Mouse (Mus musculus): ENCODE results near the gene Rbfox1. TPM values are rescaled to one million over a fixed set of nuclear protein-coding genes. Genes with fewer than 3 reads are reported as not detected.
A peak's percentile ranks its signal among the peaks of the same experiment; 100 is the strongest.

Rbfox1 gene
- polyA plus RNA-seq, 1 experiment from 2014 or later: 3.3 TPM

- DNase-seq (ENCODE audit: low spot score): no peak
- H3K4me3 ChIP-seq (replicated peaks; ENCODE audit: low read depth, low read length): no peak overlapping the region
- no peak for TF ChIP-seq CTCF (IDR thresholded peaks at IDR 0.05; ENCODE audit: low read depth)
- no peak overlapping the region for H3K9ac ChIP-seq (ENCODE audit: low read depth, low read length)
- H3K27me3 ChIP-seq (ENCODE audit: insufficient read depth, low read length): no peaks in the 10 kb centered on the region
- H3K4me1 ChIP-seq (replicated peaks; ENCODE audit: insufficient read depth, low read length): no peaks in the 10 kb centered on the region
- no peak overlapping the region for H3K27ac ChIP-seq
- no peak for ATAC-seq (replicated peaks; ENCODE audit: low FRiP score, low read depth)
- H3K36me3 ChIP-seq (ENCODE audit: insufficient read depth, low read length): no peaks in the 10 kb centered on the region
- 67% methylated on average over 10 of the region's 10 CpGs for WGBS
- H3K9me3 ChIP-seq (replicated peaks; ENCODE audit: low read length): no peaks in the 10 kb centered on the region
- no peak overlapping the region for H3K4me2 ChIP-seq (ENCODE audit: low read length)
Measured at GRCm38 (mm10) chr16:6331400-6331939, 446.3 kb downstream of the Rbfox1 start.

GRCm38 (mm10) chr16:6333273-6333672, 448.1 kb downstream of the Rbfox1 start:
- Histone ChIP-seq H3K4me2 (ENCODE audit: low read length) (no peak overlapping the region), H3K27me3 (ENCODE audit: insufficient read depth, low read length) (no peaks in the 10 kb centered on the region)
- peak; percentile 29 for TF ChIP-seq CTCF (IDR thresholded peaks at IDR 0.05; ENCODE audit: low read depth)

GRCm38 (mm10) chr16:6348103-6348502, 462.9 kb downstream of the Rbfox1 start:
- Histone ChIP-seq H3K4me3 (replicated peaks; ENCODE audit: low read depth, low read length) (no peak overlapping the region), H3K9me3 (replicated peaks; ENCODE audit: low read length) (no peaks in the 10 kb centered on the region), H3K9ac (ENCODE audit: low read depth, low read length) (no peak overlapping the region), H3K27me3 (ENCODE audit: insufficient read depth, low read length) (peaks cover 24% of the 10 kb centered on the region), H3K4me1 (replicated peaks; ENCODE audit: insufficient read depth, low read length) (no peaks in the 10 kb centered on the region), H3K36me3 (ENCODE audit: insufficient read depth, low read length) (no peaks in the 10 kb centered on the region), H3K4me2 (ENCODE audit: low read length) (no peak overlapping the region), H3K27ac (no peak overlapping the region)
- no peak for DNase-seq (ENCODE audit: low spot score)
- ATAC-seq (replicated peaks; ENCODE audit: low FRiP score, low read depth): no peak
- WGBS: 40% methylated on average over 9 of the region's 9 CpGs
- no peak for TF ChIP-seq CTCF (IDR thresholded peaks at IDR 0.05; ENCODE audit: low read depth)

More at GRCm38 (mm10) chr16:6333273-6333672, 448.1 kb downstream of the Rbfox1 start:
- no peaks in the 10 kb centered on the region for H3K36me3 ChIP-seq (ENCODE audit: insufficient read depth, low read length)
- no peaks in the 10 kb centered on the region for H3K9me3 ChIP-seq (replicated peaks; ENCODE audit: low read length)
- no peak overlapping the region for H3K27ac ChIP-seq
- H3K9ac ChIP-seq (ENCODE audit: low read depth, low read length): no peak overlapping the region
- 72% methylated on average over 2 of the region's 2 CpGs for WGBS
- H3K4me3 ChIP-seq (replicated peaks; ENCODE audit: low read depth, low read length): no peak overlapping the region
- H3K4me1 ChIP-seq (replicated peaks; ENCODE audit: insufficient read depth, low read length): no peaks in the 10 kb centered on the region
- DNase-seq (ENCODE audit: low spot score) (no peak), ATAC-seq (replicated peaks; ENCODE audit: low FRiP score, low read depth) (no peak)

- WGBS: under 1% methylated on average over 41 of the region's 41 CpGs
- peak overlapping the region; percentile 34 for H3K4me2 ChIP-seq (ENCODE audit: low read length)
- DNase-seq (ENCODE audit: low spot score): peak; percentile 27
- H3K4me3 ChIP-seq (replicated peaks; ENCODE audit: low read depth, low read length): no peak overlapping the region
- H3K27me3 ChIP-seq (ENCODE audit: insufficient read depth, low read length): peaks cover 24% of the 10 kb centered on the region
- no peak; the same call in 1 of the 2 replicates for TF ChIP-seq CTCF (IDR thresholded peaks at IDR 0.05; ENCODE audit: low read depth)
- no peak overlapping the region for H3K9ac ChIP-seq (ENCODE audit: low read depth, low read length)
- H3K27ac ChIP-seq: no peak overlapping the region
- H3K36me3 ChIP-seq (ENCODE audit: insufficient read depth, low read length): no peaks in the 10 kb centered on the region
- no peaks in the 10 kb centered on the region for H3K9me3 ChIP-seq (replicated peaks; ENCODE audit: low read length)
- no peaks in the 10 kb centered on the region for H3K4me1 ChIP-seq (replicated peaks; ENCODE audit: insufficient read depth, low read length)
- peak; percentile 52 for ATAC-seq (replicated peaks; ENCODE audit: low FRiP score, low read depth)
Measured at GRCm38 (mm10) chr16:6348581-6349241, 463.6 kb downstream of the Rbfox1 start.

GRCm38 (mm10) chr16:6349381-6349780, 464.2 kb downstream of the Rbfox1 start:
- ATAC-seq (replicated peaks; ENCODE audit: low FRiP score, low read depth): no peak
- DNase-seq (ENCODE audit: low spot score): no peak

DNA sequence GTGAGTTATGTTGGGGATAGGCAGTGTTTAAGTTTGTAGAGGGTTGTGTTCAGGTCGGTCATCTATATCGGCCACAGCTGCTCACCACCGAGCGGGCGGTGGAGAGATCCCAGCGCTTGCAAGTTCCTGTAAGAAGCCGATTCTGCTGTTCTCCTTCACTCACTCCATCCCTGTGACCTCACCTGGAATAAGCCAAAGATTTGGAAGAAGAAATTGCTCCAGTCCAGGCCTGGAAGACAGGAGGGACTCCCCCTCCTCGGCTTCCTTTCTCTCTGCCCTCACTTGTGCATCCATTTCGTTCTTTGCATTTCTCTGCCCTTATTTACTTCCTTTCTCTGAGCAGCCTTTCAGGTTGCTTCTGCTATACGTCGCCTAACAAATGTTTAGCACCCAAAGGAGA, 465.1 kb downstream of the Rbfox1 start:
- no peak overlapping the region for H3K4me3 ChIP-seq (replicated peaks; ENCODE audit: low read depth, low read length)
- no peak overlapping the region for H3K9ac ChIP-seq (ENCODE audit: low read depth, low read length)
- no peaks in the 10 kb centered on the region for H3K36me3 ChIP-seq (ENCODE audit: insufficient read depth, low read length)
- no peak for TF ChIP-seq CTCF (IDR thresholded peaks at IDR 0.05; ENCODE audit: low read depth)
- DNase-seq (ENCODE audit: low spot score) (no peak), ATAC-seq (replicated peaks; ENCODE audit: low FRiP score, low read depth) (no peak)
- peaks cover 24% of the 10 kb centered on the region for H3K27me3 ChIP-seq (ENCODE audit: insufficient read depth, low read length)
- WGBS: 86% methylated on average over 11 of the region's 11 CpGs
- H3K27ac ChIP-seq: no peak overlapping the region
- no peak overlapping the region for H3K4me2 ChIP-seq (ENCODE audit: low read length)
- H3K9me3 ChIP-seq (replicated peaks; ENCODE audit: low read length): no peaks in the 10 kb centered on the region
- H3K4me1 ChIP-seq (replicated peaks; ENCODE audit: insufficient read depth, low read length): no peaks in the 10 kb centered on the region

More at GRCm38 (mm10) chr16:6349381-6349780, 464.2 kb downstream of the Rbfox1 start:
- Histone ChIP-seq H3K9ac (ENCODE audit: low read depth, low read length) (no peak overlapping the region), H3K27me3 (ENCODE audit: insufficient read depth, low read length) (peaks cover 24% of the 10 kb centered on the region), H3K4me2 (ENCODE audit: low read length) (no peak overlapping the region), H3K9me3 (replicated peaks; ENCODE audit: low read length) (no peaks in the 10 kb centered on the region), H3K4me1 (replicated peaks; ENCODE audit: insufficient read depth, low read length) (no peaks in the 10 kb centered on the region), H3K4me3 (replicated peaks; ENCODE audit: low read depth, low read length) (no peak overlapping the region), H3K36me3 (ENCODE audit: insufficient read depth, low read length) (no peaks in the 10 kb centered on the region), H3K27ac (no peak overlapping the region)
- no peak for TF ChIP-seq CTCF (IDR thresholded peaks at IDR 0.05; ENCODE audit: low read depth)
- WGBS: 29% methylated on average over 16 of the region's 16 CpGs

All from kidney, postnatal 0 days (tissue).